In the genomic region with DNA sequence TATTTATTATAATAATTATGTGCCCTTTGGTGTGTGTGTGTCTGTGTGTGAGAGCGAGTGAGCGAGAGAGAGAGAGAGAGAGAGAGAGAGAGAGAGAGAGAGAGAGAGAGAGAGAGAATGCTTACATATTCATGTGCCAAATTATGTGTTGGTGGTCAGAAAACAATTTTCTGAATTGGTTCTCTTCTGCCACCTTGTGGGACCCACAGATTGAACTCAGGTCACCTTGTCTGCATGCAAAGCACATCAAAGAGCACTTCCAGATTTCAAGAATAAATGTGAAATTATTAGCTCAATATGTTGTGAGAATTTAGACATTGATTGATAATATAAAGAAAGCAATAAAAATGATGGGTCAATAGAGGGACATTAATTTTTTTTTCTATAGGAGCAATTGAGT, we compare ENCODE assay signal across 21 mouse cellular contexts.
DNase-seq lines count a peak whose midpoint lies in the region; ATAC-seq lines count a peak whose summit lies in the region.
"Had no signal": no experiment of that assay in that cellular context is flagged by ENCODE, and none has a peak within 500 bp of the region (broad histone marks: within the 10 kb centered on the region; RNA-seq: fewer than 3 reads in every experiment).

No protein-coding gene starts in this region.

- H3K4me1 ChIP-seq in kidney, embryonic 14.5 days (ENCODE audit: control insufficient read depth, insufficient read depth, low read length): no peaks in the 10 kb centered on the region
- H3K4me1 ChIP-seq in intestine, embryonic 16.5 days (ENCODE audit: control insufficient read depth, insufficient read depth, low read length): no peaks in the 10 kb centered on the region
- H3K4me1 ChIP-seq: forebrain, embryonic 10.5 days; heart, embryonic 12.5 days; limb, embryonic 12.5 days had no signal

- ATAC-seq in kidney, embryonic 14.5 days (ENCODE audit: low FRiP score, low TSS enrichment): no peak
- no peak for ATAC-seq in intestine, embryonic 16.5 days
- ATAC-seq: forebrain, embryonic 16.5 days; liver, postnatal 0 days; lung, postnatal 0 days; midbrain, embryonic 16.5 days had no signal

- no peaks in the 10 kb centered on the region for H3K27me3 ChIP-seq in kidney, embryonic 14.5 days (ENCODE audit: control insufficient read depth, insufficient read depth, low read length)
- no peaks in the 10 kb centered on the region for H3K27me3 ChIP-seq in intestine, embryonic 16.5 days (replicated peaks; ENCODE audit: control insufficient read depth, insufficient read depth, low read length)
- H3K27me3 ChIP-seq: heart, embryonic 12.5 days; limb, embryonic 12.5 days had no signal

- H3K4me2 ChIP-seq in kidney, embryonic 14.5 days (replicated peaks; ENCODE audit: low read depth, low read length): no peak overlapping the region
- H3K4me2 ChIP-seq in intestine, embryonic 16.5 days (ENCODE audit: low read depth, low read length): no peak overlapping the region
- H3K4me2 ChIP-seq: heart, embryonic 12.5 days; limb, embryonic 12.5 days; liver, embryonic 11.5 days had no signal

- H3K36me3 ChIP-seq in kidney, embryonic 14.5 days (ENCODE audit: control insufficient read depth, insufficient read depth, low read length): no peaks in the 10 kb centered on the region
- no peaks in the 10 kb centered on the region for H3K36me3 ChIP-seq in intestine, embryonic 16.5 days (ENCODE audit: control insufficient read depth, insufficient read depth, low read length)
- H3K36me3 ChIP-seq: forebrain, embryonic 10.5 days; heart, embryonic 12.5 days; limb, embryonic 12.5 days had no signal

- H3K4me3 ChIP-seq in kidney, embryonic 14.5 days (ENCODE audit: low read length): no peak overlapping the region
- no peak overlapping the region for H3K4me3 ChIP-seq in intestine, embryonic 16.5 days (ENCODE audit: low read length)
- H3K4me3 ChIP-seq: forebrain, embryonic 10.5 days; heart, embryonic 12.5 days; limb, embryonic 12.5 days had no signal

- no peak overlapping the region for H3K9ac ChIP-seq in kidney, embryonic 14.5 days (ENCODE audit: low read depth, low read length)
- H3K9ac ChIP-seq in intestine, embryonic 16.5 days (ENCODE audit: low read depth, low read length): no peak overlapping the region
- H3K9ac ChIP-seq: heart, embryonic 12.5 days; limb, embryonic 12.5 days; liver, postnatal 0 days had no signal

- peak; percentile 19 for DNase-seq in kidney, adult 9 months
- peak; percentile 7 for DNase-seq in retina, embryonic 14.5 days (ENCODE audit: low spot score)
- no peak for DNase-seq in retina, postnatal 1 day
- peak; percentile 4 for DNase-seq in ZHBTc4 (ENCODE audit: low read depth, low spot score)
- no peak for DNase-seq in ovary, postnatal 36 days (ENCODE audit: low spot score)
- DNase-seq: adrenal gland, adult 2 months; cerebellum, adult 8-10 months; gastrocnemius, postnatal 10 days; heart, postnatal 10 days; liver, postnatal 0 days; thymus, postnatal 14 days had no signal

- no peaks in the 10 kb centered on the region for H3K9me3 ChIP-seq in kidney, embryonic 14.5 days (ENCODE audit: control insufficient read depth, low read length)
- H3K9me3 ChIP-seq in intestine, embryonic 16.5 days (ENCODE audit: control insufficient read depth, low read length): no peaks in the 10 kb centered on the region
- H3K9me3 ChIP-seq: forebrain, embryonic 10.5 days; heart, embryonic 12.5 days; limb, embryonic 12.5 days had no signal

- WGBS in kidney, embryonic 14.5 days: 94% methylated on average over 2 of the region's 2 CpGs
- 95% methylated on average over 2 of the region's 2 CpGs for WGBS in intestine, embryonic 16.5 days

- H3K27ac ChIP-seq in kidney, embryonic 14.5 days (ENCODE audit: low read depth, low read length): no peak overlapping the region
- no peak overlapping the region for H3K27ac ChIP-seq in intestine, embryonic 16.5 days (ENCODE audit: low read length)
- H3K27ac ChIP-seq: forebrain, embryonic 10.5 days; limb, embryonic 12.5 days; macrophage had no signal

Comparison
In these comparisons a context has a peak if more than half of its experiments do, and no peak if none do; other contexts are left out.
1. DNase-seq: peak in kidney, adult 9 months (single experiment), retina, embryonic 14.5 days (single experiment) and ZHBTc4 (single experiment); none in retina, postnatal 1 day (single experiment) and ovary, postnatal 36 days (single experiment).